Mouse (Mus musculus) layer of hippocampus, postnatal 14 days (tissue): ENCODE data around the gene Xpnpep2. TPM values are rescaled to one million over a fixed set of nuclear protein-coding genes. Genes with fewer than 3 reads are reported as not detected.

Experiments used
- DNase-seq, 2 experiments: peaks; one replicate each; pipeline ENCODE4 v3.0.0; 2021 to 2022; ENCODE audit warnings: low spot score in 2 of 2, mixed read lengths in 1 of 2
- total RNA-seq, 2 experiments: library from RNA; stranded (reverse); gene quantifications; 2 replicates each; pipeline ENCODE4 v1.2.3; 2021

Gene Xpnpep2
- total RNA-seq, 2 experiments from 2014 or later = 0.43 to 0.83 TPM

GRCm38 (mm10) chrX:48124132-48125071, 15.9 kb downstream of the Xpnpep2 start:
- peak; percentile 38 to 49 for DNase-seq

GRCm38 (mm10) chrX:48126903-48127476, 18.5 kb downstream of the Xpnpep2 start:
- DNase-seq = no peak

- no peak for DNase-seq
Observed at GRCm38 (mm10) chrX:48127502-48128218, 19.1 kb downstream of the Xpnpep2 start.

GRCm38 (mm10) chrX:48129167-48129566, 20.6 kb downstream of the Xpnpep2 start:
- no peak for DNase-seq

DNA sequence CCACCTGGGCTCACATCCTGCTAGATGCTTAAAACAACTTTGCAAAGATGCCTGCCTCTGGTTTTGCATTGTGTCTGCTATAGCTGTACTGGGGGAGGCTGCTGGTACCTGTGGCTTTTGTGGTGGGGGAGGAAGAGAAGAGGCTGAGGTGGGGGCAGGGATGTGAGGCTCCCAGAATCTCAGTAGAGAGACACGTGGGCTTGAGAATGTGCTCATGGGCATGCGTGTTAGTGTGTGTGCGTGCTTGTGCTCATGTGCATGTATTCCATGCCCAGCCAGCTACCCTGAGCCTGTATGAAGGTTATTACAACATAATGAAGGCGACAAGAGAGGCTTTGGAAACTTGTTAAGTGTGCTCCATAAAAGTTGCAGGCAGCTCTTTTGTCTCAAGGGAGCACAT, 28.4 kb downstream of the Xpnpep2 start:
- DNase-seq = no peak

- no peak for DNase-seq
Observed at GRCm38 (mm10) chrX:48138011-48138410, 29.5 kb downstream of the Xpnpep2 start.

- no peak for DNase-seq
Observed at GRCm38 (mm10) chrX:48138539-48139275, 30.2 kb downstream of the Xpnpep2 start.

- no peak for DNase-seq
Observed at GRCm38 (mm10) chrX:48139368-48140285, 31.1 kb downstream of the Xpnpep2 start.

GRCm38 (mm10) chrX:48140286-48140877, 31.9 kb downstream of the Xpnpep2 start:
- no peak for DNase-seq

DNA sequence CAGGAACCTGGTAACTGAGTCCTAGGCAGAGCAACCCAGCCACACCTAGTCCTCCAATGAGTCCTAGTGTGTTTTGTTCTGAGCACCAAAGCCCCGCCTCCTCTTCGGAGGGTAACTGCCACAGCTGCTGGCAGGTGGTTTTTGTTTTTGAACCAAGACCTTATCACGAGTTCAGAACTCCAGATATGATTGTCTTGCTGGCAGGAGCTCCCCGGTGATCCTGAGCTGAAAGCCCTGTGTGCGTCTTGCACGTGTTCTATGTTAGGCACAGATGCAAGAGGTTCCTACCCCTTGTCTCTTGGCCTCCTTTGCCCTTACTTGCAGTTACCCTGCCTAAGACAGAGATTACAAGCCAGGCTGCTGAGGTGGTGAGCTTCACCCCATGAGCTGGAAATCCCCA, 33.0 kb downstream of the Xpnpep2 start:
- no peak for DNase-seq

GRCm38 (mm10) chrX:48143415-48144335, 35.1 kb downstream of the Xpnpep2 start:
- DNase-seq = no peak

DNA sequence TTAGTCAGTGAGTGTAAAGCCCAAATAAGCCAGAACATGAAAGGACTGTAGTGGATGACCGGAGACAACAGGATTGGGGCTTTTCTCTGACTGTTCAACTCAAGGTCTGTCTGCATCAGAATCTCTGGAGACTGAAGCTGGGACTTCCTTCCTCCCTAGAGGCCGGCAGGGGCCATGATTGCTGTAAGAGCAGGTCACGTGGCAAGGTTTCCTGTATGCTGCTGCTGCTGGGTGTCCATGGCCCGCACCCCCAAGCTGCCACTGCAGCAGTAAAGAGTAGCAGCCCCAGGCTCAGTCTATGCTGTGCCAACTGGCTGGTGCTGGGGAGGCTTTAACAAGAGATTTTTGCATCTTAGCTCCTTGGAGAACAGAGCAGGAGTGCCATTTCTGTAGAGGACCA, 37.7 kb downstream of the Xpnpep2 start, which contains the start of gene Sash3:
TSS of gene Sash3 (plus strand) at position 175 of the 400 bp plus-strand sequence.
- DNase-seq = no peak

DNA sequence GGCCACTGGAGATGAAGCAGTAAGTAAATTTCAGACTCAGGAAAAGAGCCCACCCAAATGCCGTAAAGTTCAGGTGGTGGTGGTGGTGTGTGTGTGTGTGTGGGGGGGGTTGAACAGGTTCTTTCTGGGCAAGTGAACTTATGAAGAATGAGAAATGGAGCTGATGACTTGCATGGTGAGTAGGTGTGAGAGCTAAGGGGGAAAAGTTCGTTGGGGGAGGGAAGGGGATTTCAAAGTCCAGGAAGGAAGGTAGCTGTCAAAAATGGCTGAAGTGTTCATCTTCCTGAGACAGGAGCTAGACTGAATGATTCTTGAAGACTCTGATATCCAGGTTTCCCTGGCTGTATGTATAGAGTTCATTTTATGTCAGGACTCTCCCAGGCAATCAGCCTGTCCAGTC, 38.7 kb downstream of the Xpnpep2 start:
- no peak for DNase-seq

DNA sequence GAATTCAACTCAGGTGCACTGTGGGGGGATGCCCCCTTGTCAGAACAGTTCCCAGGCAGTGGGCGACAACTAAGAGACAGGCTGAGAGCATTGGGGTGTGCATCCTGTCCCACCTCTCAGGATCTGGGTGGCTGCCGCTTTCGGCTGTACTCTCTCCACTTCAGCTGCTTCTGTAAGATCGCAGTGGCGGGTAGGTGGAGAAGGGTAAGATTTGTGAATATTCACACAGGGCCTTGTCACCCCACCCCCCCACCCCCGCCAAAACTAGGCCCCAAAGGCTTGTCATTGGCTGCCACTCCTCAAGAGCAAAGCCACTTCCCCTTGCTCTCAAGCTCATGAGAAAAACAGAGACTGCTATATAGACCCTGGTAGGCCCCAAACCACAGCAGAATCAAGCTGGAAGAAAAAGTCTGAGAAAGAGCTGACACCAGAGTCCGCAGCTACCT, 39.2 kb downstream of the Xpnpep2 start:
- no peak for DNase-seq

GRCm38 (mm10) chrX:48152106-48152505, 43.6 kb downstream of the Xpnpep2 start:
- no peak for DNase-seq

DNA sequence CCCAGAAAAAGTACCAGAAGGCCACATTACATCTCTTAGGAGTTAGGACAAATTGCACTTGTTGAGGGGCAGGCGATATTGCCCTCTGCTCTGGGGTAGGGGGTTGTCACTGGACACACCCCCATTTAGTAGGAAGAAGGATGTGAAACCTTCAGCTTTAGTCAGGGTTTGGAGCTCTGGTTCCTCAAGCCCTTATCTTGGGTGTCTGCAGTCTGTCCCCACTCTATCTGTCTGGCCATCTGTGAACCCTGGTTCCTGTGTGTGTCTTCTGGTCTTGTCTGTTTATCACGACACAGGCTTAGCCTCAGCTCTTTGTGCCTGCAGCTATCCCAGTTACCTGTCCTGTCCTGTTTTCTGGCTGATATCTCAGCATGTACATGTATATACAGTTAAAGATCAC, 44.9 kb downstream of the Xpnpep2 start:
- DNase-seq = no peak

- DNase-seq = no peak
Observed at GRCm38 (mm10) chrX:48153949-48154348, 45.4 kb downstream of the Xpnpep2 start.

GRCm38 (mm10) chrX:48155489-48155888, 47.0 kb downstream of the Xpnpep2 start:
- peak in 1 of 2 experiments; percentile 23 for DNase-seq
